19 mouse cellular contexts compared by ENCODE assay signal in the genomic region with DNA sequence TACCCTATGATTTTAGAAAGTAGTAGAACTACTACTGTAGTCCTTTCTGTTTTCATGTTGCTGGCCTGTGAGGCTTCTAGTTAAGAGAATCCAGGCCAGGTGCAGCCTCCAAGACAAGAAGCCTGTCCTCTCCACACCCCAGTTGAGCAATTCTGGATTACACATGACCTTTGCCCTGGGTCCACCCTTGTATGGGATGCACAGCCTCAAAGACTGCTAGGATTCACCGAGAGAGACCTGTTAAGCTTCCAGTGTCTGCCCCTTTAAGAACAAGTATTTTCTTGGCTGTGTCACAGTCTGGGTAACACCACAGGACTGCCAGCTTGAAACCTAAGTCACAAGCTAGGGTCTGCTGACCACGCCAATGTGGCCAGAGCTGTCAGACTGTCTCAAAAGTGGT.
"Had no signal": no experiment of that assay in that cellular context is flagged by ENCODE, and none has a peak within 500 bp of the region (broad histone marks: within the 10 kb centered on the region; RNA-seq: fewer than 3 reads in every experiment).

No protein-coding gene starts in this region.

- DNase-seq: kidney, adult 2 months; lung, adult 18-20 months; lung, postnatal 10 days; lung, postnatal 36 days; retina, postnatal 1 day; right cerebral cortex, postnatal 25 days; spleen, adult 18-20 months; thymus, postnatal 25 days had no signal

- H3K27ac ChIP-seq: hindbrain, postnatal 0 days; limb, embryonic 10.5 days; limb, embryonic 13.5 days; lung, embryonic 15.5 days; midbrain, embryonic 10.5 days; midbrain, embryonic 13.5 days; neural tube, embryonic 13.5 days; stomach, embryonic 15.5 days had no signal

- H3K36me3 ChIP-seq: limb, embryonic 10.5 days; lung, embryonic 15.5 days; midbrain, embryonic 10.5 days; stomach, embryonic 15.5 days had no signal

- H3K27me3 ChIP-seq: limb, embryonic 13.5 days; lung, embryonic 15.5 days; megakaryocyte, embryonic 14.5 days; midbrain, embryonic 13.5 days; neural tube, embryonic 13.5 days; stomach, embryonic 15.5 days had no signal

- H3K9ac ChIP-seq: limb, embryonic 13.5 days; lung, embryonic 15.5 days; midbrain, embryonic 13.5 days; neural tube, embryonic 13.5 days; stomach, embryonic 15.5 days had no signal

- H3K4me1 ChIP-seq: limb, embryonic 10.5 days; limb, embryonic 13.5 days; lung, embryonic 15.5 days; megakaryocyte, embryonic 14.5 days; midbrain, embryonic 10.5 days; midbrain, embryonic 13.5 days; neural tube, embryonic 13.5 days; stomach, embryonic 15.5 days had no signal

- H3K9me3 ChIP-seq: limb, embryonic 10.5 days; limb, embryonic 13.5 days; lung, embryonic 15.5 days; midbrain, embryonic 10.5 days; midbrain, embryonic 13.5 days; neural tube, embryonic 13.5 days; stomach, embryonic 15.5 days had no signal

- H3K4me3 ChIP-seq: limb, embryonic 10.5 days; limb, embryonic 13.5 days; lung, embryonic 15.5 days; megakaryocyte, embryonic 14.5 days; midbrain, embryonic 10.5 days; midbrain, embryonic 13.5 days; myocyte; neural tube, embryonic 13.5 days; stomach, embryonic 15.5 days had no signal

- ATAC-seq: hindbrain, postnatal 0 days; midbrain, embryonic 13.5 days; midbrain, embryonic 16.5 days had no signal

- H3K4me2 ChIP-seq: limb, embryonic 13.5 days; lung, embryonic 15.5 days; midbrain, embryonic 13.5 days; neural tube, embryonic 13.5 days; stomach, embryonic 15.5 days had no signal
